Mouse (Mus musculus): ENCODE measurements around the gene Tnfrsf14. TPM values are rescaled to one million over a fixed set of nuclear protein-coding genes. Genes with fewer than 3 reads are reported as not detected.

Tnfrsf14 gene
- polyA plus RNA-seq, 1 experiment from 2014 or later = 56.7 TPM

- Histone ChIP-seq H3K36me3 (replicated peaks) (no peaks in the 10 kb centered on the region), H3K9ac (no peak overlapping the region), H3K9me3 (replicated peaks) (no peaks in the 10 kb centered on the region), H3K4me2 (no peak overlapping the region), H3K27me3 (no peaks in the 10 kb centered on the region), H3K4me3 (replicated peaks) (no peak overlapping the region), H3K4me1 (replicated peaks) (peaks cover 34% of the 10 kb centered on the region), H3K27ac (replicated peaks) (no peak overlapping the region)
- 76% methylated on average over 2 of the region's 2 CpGs for WGBS (ENCODE audit: insufficient replicate concordance)
- no peak for ATAC-seq (ENCODE audit: insufficient read depth)
These were observed 6.4 kb upstream of the Tnfrsf14 start for GRCm38 (mm10) chr4:154934800-154935199.

- no peaks in the 10 kb centered on the region for H3K27me3 ChIP-seq
These were observed 5.0 kb upstream of the Tnfrsf14 start for GRCm38 (mm10) chr4:154933306-154933907.

GRCm38 (mm10) chr4:154929088-154929660, 811 bp upstream of the Tnfrsf14 start:
- Histone ChIP-seq H3K36me3 (replicated peaks) (peaks cover 30% of the 10 kb centered on the region), H3K4me3 (replicated peaks) (peak overlapping the region; percentile 70), H3K9ac (peak overlapping the region; percentile 91), H3K27me3 (no peaks in the 10 kb centered on the region), H3K4me1 (replicated peaks) (peaks cover 72% of the 10 kb centered on the region), H3K27ac (replicated peaks) (peak overlapping the region; percentile 95), H3K4me2 (peak overlapping the region; percentile 87), H3K9me3 (replicated peaks) (no peaks in the 10 kb centered on the region)
- peak; percentile 76 for ATAC-seq (ENCODE audit: insufficient read depth)
- WGBS (ENCODE audit: insufficient replicate concordance) = 21% methylated on average over 12 of the region's 12 CpGs

More at GRCm38 (mm10) chr4:154933306-154933907, 5.0 kb upstream of the Tnfrsf14 start:
- no peaks in the 10 kb centered on the region for H3K9me3 ChIP-seq (replicated peaks)
- H3K4me3 ChIP-seq (replicated peaks) = no peak overlapping the region
- no peak overlapping the region for H3K4me2 ChIP-seq
- ATAC-seq (ENCODE audit: insufficient read depth) = no peak
- WGBS (ENCODE audit: insufficient replicate concordance) = 62% methylated on average over 13 of the region's 13 CpGs
- H3K4me1 ChIP-seq (replicated peaks) = peaks cover 47% of the 10 kb centered on the region
- H3K27ac ChIP-seq (replicated peaks) = no peak overlapping the region
- H3K36me3 ChIP-seq (replicated peaks) = no peaks in the 10 kb centered on the region
- no peak overlapping the region for H3K9ac ChIP-seq

- ATAC-seq (ENCODE audit: insufficient read depth) = peak; percentile 75
- Histone ChIP-seq H3K4me3 (replicated peaks) (peak overlapping the region; percentile 70), H3K9ac (peak overlapping the region; percentile 91), H3K27ac (replicated peaks) (peak overlapping the region; percentile 95), H3K36me3 (replicated peaks) (peaks cover 43% of the 10 kb centered on the region), H3K4me2 (peak overlapping the region; percentile 87), H3K4me1 (replicated peaks) (peaks cover 73% of the 10 kb centered on the region), H3K9me3 (replicated peaks) (no peaks in the 10 kb centered on the region), H3K27me3 (no peaks in the 10 kb centered on the region)
- 2% methylated on average over 5 of the region's 5 CpGs for WGBS (ENCODE audit: insufficient replicate concordance)
These were observed 445 bp downstream of the Tnfrsf14 start for GRCm38 (mm10) chr4:154927899-154928337.

GRCm38 (mm10) chr4:154926969-154927898, 1.1 kb downstream of the Tnfrsf14 start:
- Histone ChIP-seq H3K27ac (replicated peaks) (peak overlapping the region; percentile 95), H3K9me3 (replicated peaks) (no peaks in the 10 kb centered on the region), H3K4me2 (peak overlapping the region; percentile 87), H3K9ac (peak overlapping the region; percentile 91), H3K36me3 (replicated peaks) (peaks cover 50% of the 10 kb centered on the region), H3K4me3 (replicated peaks) (peak overlapping the region; percentile 70), H3K27me3 (no peaks in the 10 kb centered on the region), H3K4me1 (replicated peaks) (peaks cover 74% of the 10 kb centered on the region)
- WGBS (ENCODE audit: insufficient replicate concordance) = 25% methylated on average over 9 of the region's 9 CpGs
- ATAC-seq (ENCODE audit: insufficient read depth) = peak; percentile 27

- H3K4me1 ChIP-seq (replicated peaks) = peaks cover 87% of the 10 kb centered on the region
- H3K27ac ChIP-seq (replicated peaks) = peak overlapping the region; percentile 95
- H3K9ac ChIP-seq = peak overlapping the region; percentile 91
- no peaks in the 10 kb centered on the region for H3K9me3 ChIP-seq (replicated peaks)
- peaks cover 67% of the 10 kb centered on the region for H3K36me3 ChIP-seq (replicated peaks)
- 60% methylated on average over 4 of the region's 4 CpGs for WGBS (ENCODE audit: insufficient replicate concordance)
- H3K4me3 ChIP-seq (replicated peaks) = peak overlapping the region; percentile 70
- no peak for ATAC-seq (ENCODE audit: insufficient read depth)
- no peaks in the 10 kb centered on the region for H3K27me3 ChIP-seq
- peak overlapping the region; percentile 87 for H3K4me2 ChIP-seq
These were observed 3.0 kb downstream of the Tnfrsf14 start for GRCm38 (mm10) chr4:154925413-154925812.

GRCm38 (mm10) chr4:154922931-154923330, 5.4 kb downstream of the Tnfrsf14 start:
- peak overlapping the region; percentile 87 for H3K4me2 ChIP-seq
- peak overlapping the region; percentile 70 for H3K4me3 ChIP-seq (replicated peaks)
- H3K9me3 ChIP-seq (replicated peaks) = no peaks in the 10 kb centered on the region
- H3K9ac ChIP-seq = peak overlapping the region; percentile 25
- no peak for ATAC-seq (ENCODE audit: insufficient read depth)
- no peaks in the 10 kb centered on the region for H3K27me3 ChIP-seq
- WGBS (ENCODE audit: insufficient replicate concordance) = 83% methylated on average over 5 of the region's 5 CpGs
- H3K36me3 ChIP-seq (replicated peaks) = peaks cover 91% of the 10 kb centered on the region
- H3K27ac ChIP-seq (replicated peaks) = peak overlapping the region; percentile 56
- H3K4me1 ChIP-seq (replicated peaks) = peaks cover 75% of the 10 kb centered on the region

- peak overlapping the region; percentile 87 for H3K4me2 ChIP-seq
- peak overlapping the region; percentile 70 for H3K4me3 ChIP-seq (replicated peaks)
- H3K4me1 ChIP-seq (replicated peaks) = peaks cover 79% of the 10 kb centered on the region
- peaks cover 97% of the 10 kb centered on the region for H3K36me3 ChIP-seq (replicated peaks)
- H3K9me3 ChIP-seq (replicated peaks) = no peaks in the 10 kb centered on the region
- 92% methylated on average over 4 of the region's 4 CpGs for WGBS (ENCODE audit: insufficient replicate concordance)
- H3K27ac ChIP-seq (replicated peaks) = peak overlapping the region; percentile 56
- peak overlapping the region; percentile 25 for H3K9ac ChIP-seq
- H3K27me3 ChIP-seq = no peaks in the 10 kb centered on the region
- ATAC-seq (ENCODE audit: insufficient read depth) = no peak
These were observed 6.1 kb downstream of the Tnfrsf14 start for GRCm38 (mm10) chr4:154922291-154922690.

GRCm38 (mm10) chr4:154916662-154917061, 11.7 kb downstream of the Tnfrsf14 start:
- Histone ChIP-seq H3K4me3 (replicated peaks) (no peak overlapping the region), H3K9me3 (replicated peaks) (no peaks in the 10 kb centered on the region), H3K36me3 (replicated peaks) (peaks cover 80% of the 10 kb centered on the region), H3K27ac (replicated peaks) (peak overlapping the region; percentile 98), H3K4me1 (replicated peaks) (peaks cover 81% of the 10 kb centered on the region), H3K9ac (0 out of 2 replicates have a peak overlapping the region, but pooled peaks have one; percentile 15), H3K27me3 (no peaks in the 10 kb centered on the region), H3K4me2 (peak overlapping the region; percentile 0; the same call in 1 of the 2 replicates)
- ATAC-seq (ENCODE audit: insufficient read depth) = peak; percentile 14; the same call in 1 of the 2 replicates
- 49% methylated on average over 4 of the region's 4 CpGs for WGBS (ENCODE audit: insufficient replicate concordance)

GRCm38 (mm10) chr4:154915286-154915685, 13.1 kb downstream of the Tnfrsf14 start:
- Histone ChIP-seq H3K27me3 (no peaks in the 10 kb centered on the region), H3K9ac (0 out of 2 replicates have a peak overlapping the region, but pooled peaks have one; percentile 12), H3K9me3 (replicated peaks) (no peaks in the 10 kb centered on the region), H3K4me2 (peak overlapping the region; percentile 9; the same call in 1 of the 2 replicates), H3K4me3 (replicated peaks) (no peak overlapping the region), H3K27ac (replicated peaks) (peak overlapping the region; percentile 98), H3K36me3 (replicated peaks) (peaks cover 67% of the 10 kb centered on the region), H3K4me1 (replicated peaks) (peaks cover 85% of the 10 kb centered on the region)
- no peak for ATAC-seq (ENCODE audit: insufficient read depth)
- WGBS (ENCODE audit: insufficient replicate concordance) = 33% methylated on average over 10 of the region's 10 CpGs

Measured in liver, embryonic 15.5 days (tissue).